Mouse (Mus musculus): ENCODE measurements around the gene Gm45837. TPM values are rescaled to one million over a fixed set of nuclear protein-coding genes. Genes with fewer than 3 reads are reported as not detected.

Gm45837 gene
- total and polyA plus RNA-seq, 3 experiments, result 1.2 TPM; not detected in 2

- peak; percentile 79 for TF ChIP-seq RAD21 (IDR thresholded peaks at IDR 0.05; ENCODE audit: low read depth, low read length)
- TF ChIP-seq NRF1 (IDR thresholded peaks at IDR 0.05; ENCODE audit: insufficient read depth, low read depth, low read length, poor library complexity, severe bottlenecking), result no peak
- peak; percentile 92 to 98 (median 95) for TF ChIP-seq CTCF (IDR thresholded peaks at IDR 0.05 in 2 of 3, conservative IDR thresholded peaks at IDR 0.05 in 1 of 3; ENCODE audit: control insufficient read depth in 1 of 3, insufficient read depth in 1 of 3, low read depth in 2 of 3, low read length in 3 of 3, poor library complexity in 1 of 3, severe bottlenecking in 1 of 3)
- no peak for TF ChIP-seq MYB (IDR thresholded peaks at IDR 0.05; ENCODE audit: low read depth, low read length)
Measured at GRCm38 (mm10) chr7:101450422-101451401, 40.0 kb downstream of the Gm45837 start (continued).

GRCm38 (mm10) chr7:101452669-101453068, 42.0 kb downstream of the Gm45837 start:
- no peaks in the 10 kb centered on the region for H3K36me3 ChIP-seq (ENCODE audit: control insufficient read depth in 1 of 2, insufficient read depth in 2 of 2, low read length in 2 of 2)
- no peak for DNase-seq (ENCODE audit: low read depth, low spot score)
- no peak overlapping the region for H3K4me3 ChIP-seq (ENCODE audit: control insufficient read depth in 1 of 2, insufficient read depth in 1 of 2, low read depth in 2 of 2, low read length in 2 of 2)
- H3K4me1 ChIP-seq (ENCODE audit: control insufficient read depth in 1 of 2, insufficient read depth in 2 of 2, low read length in 2 of 2), result no peaks in the 10 kb centered on the region
- H3K27ac ChIP-seq (ENCODE audit: control insufficient read depth, low read depth, low read length), result no peak overlapping the region
- no peaks in the 10 kb centered on the region for H3K79me2 ChIP-seq (ENCODE audit: control insufficient read depth, insufficient read depth, low read length, poor library complexity)
- H3K9me3 ChIP-seq (replicated peaks; ENCODE audit: insufficient read depth, low read length), result no peaks in the 10 kb centered on the region
- TF ChIP-seq RAD21 (IDR thresholded peaks at IDR 0.05; ENCODE audit: low read depth, low read length), result no peak
- TF ChIP-seq POLR2AphosphoS2 (IDR thresholded peaks at IDR 0.05; ENCODE audit: low read length), result no peak
- no peak for TF ChIP-seq SMC3 (IDR thresholded peaks at IDR 0.05; ENCODE audit: low read depth, low read length)
- TF ChIP-seq POLR2A (IDR thresholded peaks at IDR 0.05; ENCODE audit: control insufficient read depth in 1 of 2, insufficient read depth in 1 of 2, low read depth in 1 of 2, low read length in 2 of 2, poor library complexity in 1 of 2), result no peak
- no peak for TF ChIP-seq CHD1 (IDR thresholded peaks at IDR 0.05; ENCODE audit: low read depth, low read length)
- H3K9ac ChIP-seq (ENCODE audit: control insufficient read depth, low read depth, low read length, poor library complexity, severe bottlenecking), result no peak overlapping the region
- H3K27me3 ChIP-seq (ENCODE audit: control insufficient read depth in 1 of 2, insufficient read depth in 2 of 2, low read length in 2 of 2), result peaks cover 4 to 6% of the 10 kb centered on the region in 2 experiments

- no peaks in the 10 kb centered on the region for H3K9me3 ChIP-seq (replicated peaks; ENCODE audit: insufficient read depth, low read length)
- TF ChIP-seq ZC3H11A (IDR thresholded peaks at IDR 0.05; ENCODE audit: low read depth, low read length), result no peak
- TF ChIP-seq UBTF (IDR thresholded peaks at IDR 0.05; ENCODE audit: borderline replicate concordance, insufficient read depth, low read depth, low read length), result no peak
- TF ChIP-seq USF2 (IDR thresholded peaks at IDR 0.05; ENCODE audit: borderline replicate concordance in 1 of 2, insufficient read depth in 1 of 2, low read depth in 1 of 2, low read length in 2 of 2), result no peak
- no peak for TF ChIP-seq MXI1 (IDR thresholded peaks at IDR 0.05; ENCODE audit: low read depth, low read length)
- no peak for TF ChIP-seq CHD2 (IDR thresholded peaks at IDR 0.05; ENCODE audit: low read length)
- no peak for TF ChIP-seq POLR2AphosphoS5 (IDR thresholded peaks at IDR 0.05; ENCODE audit: borderline replicate concordance, low read depth, low read length)
- TF ChIP-seq MYB (IDR thresholded peaks at IDR 0.05; ENCODE audit: low read depth, low read length), result no peak
- TF ChIP-seq RCOR1 (IDR thresholded peaks at IDR 0.05; ENCODE audit: low read depth, low read length), result no peak
- TF ChIP-seq BHLHE40 (IDR thresholded peaks at IDR 0.05; ENCODE audit: borderline replicate concordance, low read depth, low read length), result no peak
- TF ChIP-seq USF1 (IDR thresholded peaks at IDR 0.05; ENCODE audit: low read depth, low read length), result no peak
- TF ChIP-seq NRF1 (IDR thresholded peaks at IDR 0.05; ENCODE audit: insufficient read depth, low read depth, low read length, poor library complexity, severe bottlenecking), result no peak
- no peak for TF ChIP-seq GABPA (IDR thresholded peaks at IDR 0.05; ENCODE audit: low read depth, low read length)
- no peak for TF ChIP-seq MEF2A (IDR thresholded peaks at IDR 0.05; ENCODE audit: extremely low read depth, insufficient replicate concordance, low read depth, low read length, poor library complexity, severe bottlenecking)
- no peak for TF ChIP-seq MAZ (IDR thresholded peaks at IDR 0.05; ENCODE audit: low read depth, low read length)
- no peak for TF ChIP-seq HCFC1 (IDR thresholded peaks at IDR 0.05; ENCODE audit: low read depth, low read length)
- TF ChIP-seq MAX (IDR thresholded peaks at IDR 0.05; ENCODE audit: low read length), result no peak
- TF ChIP-seq RAD21 (IDR thresholded peaks at IDR 0.05; ENCODE audit: low read depth, low read length), result no peak
- H3K27me3 ChIP-seq (ENCODE audit: control insufficient read depth in 1 of 2, insufficient read depth in 2 of 2, low read length in 2 of 2), result peaks cover 4 to 6% of the 10 kb centered on the region in 2 experiments
- no peak overlapping the region for H3K9ac ChIP-seq (ENCODE audit: control insufficient read depth, low read depth, low read length, poor library complexity, severe bottlenecking)
- no peaks in the 10 kb centered on the region for H3K4me1 ChIP-seq (ENCODE audit: control insufficient read depth in 1 of 2, insufficient read depth in 2 of 2, low read length in 2 of 2)
- H3K36me3 ChIP-seq (ENCODE audit: control insufficient read depth in 1 of 2, insufficient read depth in 2 of 2, low read length in 2 of 2), result no peaks in the 10 kb centered on the region
- DNase-seq (ENCODE audit: low read depth, low spot score), result no peak
- no peaks in the 10 kb centered on the region for H3K79me2 ChIP-seq (ENCODE audit: control insufficient read depth, insufficient read depth, low read length, poor library complexity)
- H3K4me3 ChIP-seq (ENCODE audit: control insufficient read depth in 1 of 2, insufficient read depth in 1 of 2, low read depth in 2 of 2, low read length in 2 of 2), result no peak overlapping the region
- no peak overlapping the region for H3K27ac ChIP-seq (ENCODE audit: control insufficient read depth, low read depth, low read length)
Measured at GRCm38 (mm10) chr7:101453296-101453695, 42.6 kb downstream of the Gm45837 start.

Measured in MEL (cell line).